Mouse (Mus musculus) forebrain, embryonic 14.5 days (tissue): ENCODE results near the gene Dnm3. TPM values are rescaled to one million over a fixed set of nuclear protein-coding genes. Genes with fewer than 3 reads are reported as not detected.

Source experiments
- ATAC-seq: fragments of 200-750 bp; cut with Nextera tagmentation; 2 replicates; pipeline ENCODE4 v1.8.0; 2017; ENCODE audit warnings: mild to moderate bottlenecking, moderate library complexity
- DNase-seq: peaks from one replicate; pipeline ENCODE4 v3.0.0-alpha.2; 2015; ENCODE audit warnings: low spot score
- H3K27ac ChIP-seq: fragments of 300-500 bp; sonication (generic); 2 replicates; pipeline ENCODE4 v1.5.1; 2014; ENCODE audit warnings: low read depth, mild to moderate bottlenecking, control low read depth, low read length, moderate library complexity
- H3K27me3 ChIP-seq: fragments of 300-500 bp; sonication (generic); replicated peaks from 2 replicates; pipeline ENCODE4 v1.6.1; 2014; ENCODE audit warnings: low read length, control low read depth, mixed read lengths; ENCODE audit not compliant: control insufficient read depth, insufficient read depth
- H3K36me3 ChIP-seq: fragments of 300-500 bp; sonication (generic); 2 replicates; pipeline ENCODE4 v1.6.1; 2014; ENCODE audit warnings: low read length, control low read depth; ENCODE audit not compliant: control insufficient read depth, insufficient read depth
- H3K4me1 ChIP-seq: fragments of 300-500 bp; sonication (generic); 2 replicates; pipeline ENCODE4 v1.6.1; 2014; ENCODE audit warnings: antibody characterized with exemption, low read length, control low read depth; ENCODE audit not compliant: control insufficient read depth, insufficient read depth
- H3K4me2 ChIP-seq: fragments of 300-500 bp; sonication (generic); 2 replicates; pipeline ENCODE4 v1.6.1; 2014; ENCODE audit warnings: mild to moderate bottlenecking, control low read depth, low read length
- H3K4me3 ChIP-seq: fragments of 300-500 bp; sonication (generic); 2 replicates; pipeline ENCODE4 v1.5.1; 2014; ENCODE audit warnings: low read depth, low read length, control low read depth
- H3K9ac ChIP-seq: fragments of 300-500 bp; sonication (generic); 2 replicates; pipeline ENCODE4 v1.6.1; 2014; ENCODE audit warnings: mild to moderate bottlenecking, low read length, control low read depth, moderate library complexity
- H3K9me3 ChIP-seq: fragments of 300-500 bp; sonication (generic); replicated peaks from 2 replicates; pipeline ENCODE4 v1.6.1; 2016; ENCODE audit warnings: low read length, control low read depth, mixed read lengths; ENCODE audit not compliant: control insufficient read depth
- WGBS: fragments of 180-500 bp; shearing (Covaris S2); extraction: QIAGEN DNeasy Blood & Tissue Kit; methylation state at CpG from one replicate; pipeline ENCODE4 v1.1.7; 2014; 5-methylcytosine and 5-hydroxymethylcytosine counted together
- polyA plus RNA-seq: library from polyadenylated mRNA; unstranded; fragments of >200 nt; fragmentation: Nextera tagmentation; extraction: Ambion mirVana; gene quantifications from 2 replicates; pipeline ENCODE4 v1.2.1, GENCODE M21; 2014

Dnm3 gene
- polyA plus RNA-seq, 1 experiment from 2014 or later = 20.6 TPM

- 87% methylated on average over 7 of the region's 7 CpGs for WGBS
- Histone ChIP-seq H3K4me3 (no peak overlapping the region), H3K27me3 (no peaks in the 10 kb centered on the region), H3K36me3 (no peaks in the 10 kb centered on the region), H3K27ac (no peak overlapping the region), H3K9ac (no peak overlapping the region), H3K4me2 (no peak overlapping the region), H3K9me3 (no peaks in the 10 kb centered on the region), H3K4me1 (no peaks in the 10 kb centered on the region)
- ATAC-seq (no peak), DNase-seq (no peak)
Observed at GRCm38 (mm10) chr1:162236624-162237159, 241.1 kb downstream of the Dnm3 start.

GRCm38 (mm10) chr1:162225621-162226147 is 252.2 kb downstream of the Dnm3 start:
- no peaks in the 10 kb centered on the region for H3K36me3 ChIP-seq
- H3K4me2 ChIP-seq = no peak overlapping the region
- 84% methylated on average over 7 of the region's 7 CpGs for WGBS
- H3K4me3 ChIP-seq = no peak overlapping the region
- ATAC-seq = no peak
- H3K9ac ChIP-seq = no peak overlapping the region
- no peaks in the 10 kb centered on the region for H3K9me3 ChIP-seq
- no peaks in the 10 kb centered on the region for H3K27me3 ChIP-seq
- no peak overlapping the region for H3K27ac ChIP-seq
- no peaks in the 10 kb centered on the region for H3K4me1 ChIP-seq
- DNase-seq = no peak

GRCm38 (mm10) chr1:162224817-162225605 is 252.8 kb downstream of the Dnm3 start:
- no peaks in the 10 kb centered on the region for H3K4me1 ChIP-seq
- H3K27ac ChIP-seq = no peak overlapping the region
- H3K9ac ChIP-seq = no peak overlapping the region
- DNase-seq (no peak), ATAC-seq (no peak)
- no peak overlapping the region for H3K4me3 ChIP-seq
- H3K27me3 ChIP-seq = no peaks in the 10 kb centered on the region
- H3K4me2 ChIP-seq = no peak overlapping the region
- no peaks in the 10 kb centered on the region for H3K36me3 ChIP-seq
- 79% methylated on average over 10 of the region's 10 CpGs for WGBS
- no peaks in the 10 kb centered on the region for H3K9me3 ChIP-seq

DNA sequence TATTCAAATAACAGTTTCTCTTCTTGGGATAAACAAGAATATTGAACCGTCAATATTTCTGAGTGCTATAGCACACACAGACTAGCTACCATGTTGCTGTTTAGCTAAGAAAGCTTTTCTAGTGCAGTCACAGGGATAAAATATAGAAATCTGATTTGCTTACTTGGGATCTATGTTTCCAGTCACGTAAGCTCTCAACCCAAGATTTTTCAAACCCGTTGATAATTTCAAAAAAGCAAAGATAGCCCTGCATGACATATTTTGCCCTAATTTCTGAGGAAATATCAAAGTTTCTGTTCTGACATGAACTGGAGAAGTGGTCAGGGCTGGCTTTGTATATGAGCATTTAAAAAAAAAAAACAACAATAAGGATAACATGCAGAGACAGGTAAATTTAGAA is 253.8 kb downstream of the Dnm3 start:
- Histone ChIP-seq H3K4me3 (no peak overlapping the region), H3K9ac (no peak overlapping the region), H3K27me3 (no peaks in the 10 kb centered on the region), H3K36me3 (no peaks in the 10 kb centered on the region), H3K4me1 (no peaks in the 10 kb centered on the region), H3K9me3 (no peaks in the 10 kb centered on the region), H3K4me2 (no peak overlapping the region), H3K27ac (no peak overlapping the region)
- DNase-seq (no peak), ATAC-seq (no peak)
- 94% methylated on average over 3 of the region's 3 CpGs for WGBS

DNA sequence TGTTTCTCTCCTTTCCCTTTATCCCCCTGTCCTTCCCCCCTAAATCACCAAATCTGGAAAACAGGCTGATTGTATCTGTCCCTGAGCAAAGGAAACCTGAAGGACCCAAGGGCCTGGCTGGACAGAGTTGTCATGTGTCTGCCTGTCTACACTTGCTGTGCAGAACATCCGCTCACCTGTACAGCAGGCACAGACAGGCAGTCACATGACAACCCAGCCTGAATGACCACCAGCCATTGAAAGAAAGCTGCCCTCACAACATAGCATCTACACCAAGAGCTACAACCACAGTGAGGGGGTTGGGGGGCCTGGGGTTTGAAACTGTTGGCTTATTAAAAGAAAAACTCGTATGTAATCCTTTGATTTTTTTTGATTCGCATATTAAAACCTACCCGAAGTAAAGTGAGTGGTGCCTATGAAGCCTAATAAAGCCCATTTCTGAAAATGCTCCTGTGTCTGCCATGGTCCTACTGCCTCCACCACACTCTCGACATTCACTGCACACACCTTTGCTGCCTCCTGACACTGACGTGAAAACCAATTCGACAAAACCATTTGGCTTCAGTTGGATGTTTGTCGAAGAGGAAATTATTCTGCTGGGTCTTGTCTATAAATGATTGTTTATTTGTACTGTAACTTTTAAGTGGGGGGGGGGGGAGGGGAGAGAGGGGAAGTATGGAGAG is 254.4 kb downstream of the Dnm3 start:
- DNase-seq = no peak

GRCm38 (mm10) chr1:162222353-162222752 is 255.5 kb downstream of the Dnm3 start:
- ATAC-seq (no peak), DNase-seq (no peak)
- no peaks in the 10 kb centered on the region for H3K36me3 ChIP-seq
- H3K9me3 ChIP-seq = no peaks in the 10 kb centered on the region
- no peaks in the 10 kb centered on the region for H3K4me1 ChIP-seq
- H3K4me3 ChIP-seq = no peak overlapping the region
- no peak overlapping the region for H3K27ac ChIP-seq
- H3K9ac ChIP-seq = no peak overlapping the region
- no peaks in the 10 kb centered on the region for H3K27me3 ChIP-seq
- no peak overlapping the region for H3K4me2 ChIP-seq

More for the DNA sequence above, 254.4 kb downstream of the Dnm3 start:
- no peak overlapping the region for H3K27ac ChIP-seq
- H3K4me3 ChIP-seq = no peak overlapping the region
- H3K9me3 ChIP-seq = no peaks in the 10 kb centered on the region
- no peak for ATAC-seq
- WGBS = 85% methylated on average over 8 of the region's 8 CpGs
- no peak overlapping the region for H3K9ac ChIP-seq
- no peaks in the 10 kb centered on the region for H3K27me3 ChIP-seq
- no peaks in the 10 kb centered on the region for H3K4me1 ChIP-seq
- H3K4me2 ChIP-seq = no peak overlapping the region
- no peaks in the 10 kb centered on the region for H3K36me3 ChIP-seq

GRCm38 (mm10) chr1:162221801-162222301 is 256.0 kb downstream of the Dnm3 start:
- DNase-seq (no peak), ATAC-seq (no peak)
- WGBS = 66% methylated on average over 4 of the region's 4 CpGs
- Histone ChIP-seq H3K9me3 (no peaks in the 10 kb centered on the region), H3K36me3 (no peaks in the 10 kb centered on the region), H3K4me3 (no peak overlapping the region), H3K4me1 (no peaks in the 10 kb centered on the region), H3K27ac (no peak overlapping the region), H3K4me2 (no peak overlapping the region), H3K27me3 (no peaks in the 10 kb centered on the region), H3K9ac (no peak overlapping the region)

DNA sequence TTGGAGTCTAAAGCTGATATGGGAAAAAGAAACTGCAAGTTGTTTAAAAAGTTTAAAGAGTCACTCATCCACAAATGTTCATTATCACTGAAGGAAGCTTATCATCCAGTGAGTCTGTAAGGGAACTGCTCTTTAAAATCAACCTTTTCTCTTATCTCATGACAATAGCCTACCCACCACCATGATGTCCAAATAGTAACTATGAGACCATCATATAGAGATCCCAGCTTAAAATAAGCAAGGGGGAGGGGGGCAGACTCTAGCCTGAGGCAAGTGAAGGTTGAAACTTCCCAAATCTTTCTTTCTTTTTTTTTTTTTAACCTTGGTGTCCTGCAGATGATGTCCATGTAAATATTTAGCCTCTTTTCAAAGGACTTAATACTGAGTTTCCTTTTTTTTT is 256.9 kb downstream of the Dnm3 start:
- no peak overlapping the region for H3K4me3 ChIP-seq
- H3K4me1 ChIP-seq = no peaks in the 10 kb centered on the region
- H3K9me3 ChIP-seq = no peaks in the 10 kb centered on the region
- no peak overlapping the region for H3K27ac ChIP-seq
- DNase-seq = no peak
- no peak for ATAC-seq
- H3K27me3 ChIP-seq = no peaks in the 10 kb centered on the region
- H3K4me2 ChIP-seq = no peak overlapping the region
- H3K9ac ChIP-seq = no peak overlapping the region
- H3K36me3 ChIP-seq = no peaks in the 10 kb centered on the region

- no peak overlapping the region for H3K9ac ChIP-seq
- DNase-seq = no peak
- WGBS = 83% methylated on average over 1 of the region's 1 CpGs
- no peak for ATAC-seq
- no peak overlapping the region for H3K27ac ChIP-seq
- H3K9me3 ChIP-seq = no peaks in the 10 kb centered on the region
- H3K36me3 ChIP-seq = no peaks in the 10 kb centered on the region
- H3K4me2 ChIP-seq = no peak overlapping the region
- no peak overlapping the region for H3K4me3 ChIP-seq
- no peaks in the 10 kb centered on the region for H3K27me3 ChIP-seq
- no peaks in the 10 kb centered on the region for H3K4me1 ChIP-seq
Observed at GRCm38 (mm10) chr1:162219781-162220180, 258.1 kb downstream of the Dnm3 start.
